Mouse (Mus musculus): Measurements from ENCODE around the gene Kank1.

The Kank1 gene

GRCm38 (mm10) chr19:25365698-25366097 lies 128.9 kb downstream of the Kank1 start:
- no peak for DNase-seq (ENCODE audit: low read depth, low spot score)

- no peak for DNase-seq (ENCODE audit: low read depth, low spot score)
Observed at GRCm38 (mm10) chr19:25366620-25367019, 129.8 kb downstream of the Kank1 start.

- DNase-seq (ENCODE audit: low read depth, low spot score), result no peak
Observed at GRCm38 (mm10) chr19:25370428-25370827, 133.7 kb downstream of the Kank1 start.

- no peak for DNase-seq (ENCODE audit: low read depth, low spot score)
Observed at GRCm38 (mm10) chr19:25372794-25373193, 136.0 kb downstream of the Kank1 start.

- no peak for DNase-seq (ENCODE audit: low read depth, low spot score)
Observed at GRCm38 (mm10) chr19:25373594-25373993, 136.8 kb downstream of the Kank1 start.

GRCm38 (mm10) chr19:25374191-25374590 lies 137.4 kb downstream of the Kank1 start:
- no peak for DNase-seq (ENCODE audit: low read depth, low spot score)

- DNase-seq (ENCODE audit: low read depth, low spot score), result no peak
Observed at GRCm38 (mm10) chr19:25374926-25375325, 138.2 kb downstream of the Kank1 start.

GRCm38 (mm10) chr19:25376871-25377270 lies 140.1 kb downstream of the Kank1 start:
- DNase-seq (ENCODE audit: low read depth, low spot score), result no peak

- no peak for DNase-seq (ENCODE audit: low read depth, low spot score)
Observed at GRCm38 (mm10) chr19:25380675-25381074, 143.9 kb downstream of the Kank1 start.

- no peak for DNase-seq (ENCODE audit: low read depth, low spot score)
Observed at GRCm38 (mm10) chr19:25381972-25382371, 145.2 kb downstream of the Kank1 start.

GRCm38 (mm10) chr19:25382494-25382893 lies 145.7 kb downstream of the Kank1 start:
- DNase-seq (ENCODE audit: low read depth, low spot score), result no peak

- peak; percentile 65 for DNase-seq (ENCODE audit: low read depth, low spot score)
Observed at GRCm38 (mm10) chr19:25383386-25384146, 146.8 kb downstream of the Kank1 start.

GRCm38 (mm10) chr19:25385981-25386380 lies 149.2 kb downstream of the Kank1 start:
- DNase-seq (ENCODE audit: low read depth, low spot score), result no peak

GRCm38 (mm10) chr19:25386679-25387470 lies 150.1 kb downstream of the Kank1 start:
- no peak for DNase-seq (ENCODE audit: low read depth, low spot score)

GRCm38 (mm10) chr19:25387902-25388301 lies 151.1 kb downstream of the Kank1 start:
- no peak for DNase-seq (ENCODE audit: low read depth, low spot score)

- DNase-seq (ENCODE audit: low read depth, low spot score), result no peak
Observed at GRCm38 (mm10) chr19:25392135-25392534, 155.4 kb downstream of the Kank1 start.

- DNase-seq (ENCODE audit: low read depth, low spot score), result no peak
Observed at GRCm38 (mm10) chr19:25395035-25395434, 158.3 kb downstream of the Kank1 start.

GRCm38 (mm10) chr19:25396709-25397266 lies 160.0 kb downstream of the Kank1 start:
- DNase-seq (ENCODE audit: low read depth, low spot score), result no peak

- peak; percentile 34 for DNase-seq (ENCODE audit: low read depth, low spot score)
Observed at GRCm38 (mm10) chr19:25399511-25400211, 162.9 kb downstream of the Kank1 start.

- DNase-seq (ENCODE audit: low read depth, low spot score), result no peak
Observed at GRCm38 (mm10) chr19:25400212-25400913, 163.6 kb downstream of the Kank1 start.

- DNase-seq (ENCODE audit: low read depth, low spot score), result no peak
Observed at GRCm38 (mm10) chr19:25401521-25401920, 164.7 kb downstream of the Kank1 start.
